Mouse (Mus musculus): Measurements from ENCODE around the gene Arpc2. TPM values are rescaled to one million over a fixed set of nuclear protein-coding genes. Genes with fewer than 3 reads are reported as not detected.
A peak's percentile ranks its signal among the peaks of the same experiment; 100 is the strongest.

The Arpc2 gene
- total RNA-seq (2021) = 100 to 1,000 TPM; 404 to 421 TPM

DNA sequence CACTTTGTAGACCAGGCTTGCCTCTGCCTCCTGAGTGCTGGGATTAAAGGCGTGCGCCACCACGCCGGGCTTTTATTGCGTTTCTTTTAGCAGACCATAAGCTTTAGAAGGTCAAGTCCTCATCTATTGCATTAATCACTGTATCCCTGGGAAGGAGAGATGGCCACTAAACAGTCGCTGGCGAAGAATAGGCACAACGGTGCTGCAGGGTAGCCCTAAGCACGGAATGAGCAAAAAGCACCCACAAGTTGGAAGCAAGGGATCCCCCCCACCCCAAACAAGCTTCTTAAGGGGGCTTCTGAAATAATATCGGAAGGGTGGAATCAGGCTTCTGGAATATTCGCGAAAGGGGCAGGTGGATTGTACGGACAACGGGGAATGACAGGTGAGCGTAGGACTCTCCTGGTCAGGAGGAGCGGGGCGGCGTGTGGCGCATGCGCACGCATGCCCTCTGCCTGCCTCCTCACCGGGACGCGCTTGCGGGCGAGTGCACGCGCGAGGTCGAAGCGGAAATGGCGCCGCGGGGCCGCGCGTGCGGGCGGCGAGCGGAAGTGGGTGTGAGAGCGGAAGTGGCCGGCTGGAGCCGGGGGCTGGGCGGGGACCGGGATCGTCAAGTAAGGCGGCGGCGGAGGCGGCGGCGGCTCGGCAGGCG is at the start of gene Arpc2:
Arpc2 (plus strand) TSS at position 147 of the 652 bp plus-strand sequence.
- peak; percentile 87 to 92 for DNase-seq (ENCODE audit: extremely low spot score in 1 of 2, low spot score in 1 of 2)

DNA sequence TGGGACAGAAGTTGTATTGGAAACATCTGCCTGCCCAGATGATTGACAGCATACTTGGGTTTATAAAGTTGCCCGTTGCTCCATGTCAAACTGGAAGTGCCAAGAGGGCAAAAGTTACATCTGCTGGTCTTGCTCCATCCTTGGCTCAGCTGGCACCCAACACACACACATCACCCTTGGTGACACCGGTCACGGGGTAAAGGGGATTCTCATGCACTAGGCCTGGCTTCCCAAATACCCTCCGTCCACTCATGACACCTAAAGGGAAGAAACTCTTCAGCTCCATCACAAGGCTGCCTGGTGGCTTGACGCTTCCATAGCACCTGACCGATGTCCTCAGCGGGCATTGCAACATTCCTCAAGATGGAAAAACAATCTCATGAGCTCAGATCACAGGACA is 45.4 kb upstream of the Arpc2 start:
- no peak for DNase-seq (ENCODE audit: extremely low spot score in 1 of 2, low spot score in 1 of 2)

DNA sequence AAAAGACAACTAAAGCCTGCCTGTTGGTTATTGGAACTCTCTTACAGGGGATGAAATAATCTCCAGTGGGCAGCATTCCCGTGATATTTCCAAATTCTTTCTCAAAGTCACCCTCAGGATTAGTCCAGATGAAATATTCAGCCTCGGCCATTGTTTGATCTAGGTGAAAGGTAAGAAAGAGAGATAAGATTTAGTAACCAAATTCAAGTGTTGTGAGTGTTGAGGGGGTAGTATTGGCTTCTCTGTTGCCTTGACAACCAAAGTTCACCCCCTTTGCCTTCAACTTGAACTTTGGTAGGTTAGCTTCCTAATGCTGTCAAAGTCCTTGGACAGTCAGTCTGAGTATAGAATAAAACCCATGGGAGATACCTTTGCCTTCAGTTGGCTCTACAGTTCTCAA is 43.2 kb upstream of the Arpc2 start:
- DNase-seq (ENCODE audit: extremely low spot score in 1 of 2, low spot score in 1 of 2) = no peak

DNA sequence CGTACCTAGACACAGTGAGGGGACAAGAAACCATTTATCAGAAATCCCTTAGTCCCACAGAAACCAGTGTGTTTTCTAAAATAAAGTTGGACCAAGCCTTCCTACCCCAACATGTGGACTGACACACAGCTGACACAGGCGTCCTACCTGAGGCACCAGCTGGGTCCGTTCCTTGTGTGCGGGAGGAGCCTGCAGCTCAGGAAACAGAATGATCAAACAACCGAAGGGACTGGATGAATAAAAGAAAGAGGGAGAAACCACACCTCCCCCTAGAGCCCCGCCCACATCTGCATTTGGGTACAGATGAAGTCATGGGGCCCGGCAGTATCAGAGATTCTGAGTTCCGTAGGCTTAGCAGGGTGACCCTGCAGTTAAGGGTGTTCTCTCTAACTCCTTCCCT is 41.4 kb upstream of the Arpc2 start, which contains the start of gene Cxcr1:
Cxcr1 (minus strand) TSS at position 187 of the 400 bp plus-strand sequence.
- no peak for DNase-seq (ENCODE audit: extremely low spot score in 1 of 2, low spot score in 1 of 2)

DNA sequence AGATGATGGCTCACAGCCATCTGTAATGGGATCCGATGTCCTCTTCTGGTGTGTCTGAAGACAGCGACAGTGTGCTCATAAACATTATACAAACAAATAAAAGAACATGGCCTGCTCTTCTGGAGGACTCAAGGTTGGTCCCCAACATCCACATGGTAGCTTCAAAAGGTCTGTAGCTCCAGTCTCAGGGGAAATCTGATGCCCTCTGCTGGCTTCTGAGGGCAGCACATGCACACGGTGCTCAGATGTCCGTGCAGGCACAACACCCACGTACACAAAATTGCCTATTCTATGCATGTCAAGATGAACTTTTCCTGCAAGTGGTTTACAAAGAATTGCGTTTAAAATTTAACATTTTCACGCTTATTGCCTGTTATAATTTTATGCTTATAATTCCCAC is 39.9 kb upstream of the Arpc2 start:
- DNase-seq (ENCODE audit: extremely low spot score in 1 of 2, low spot score in 1 of 2) = no peak

DNA sequence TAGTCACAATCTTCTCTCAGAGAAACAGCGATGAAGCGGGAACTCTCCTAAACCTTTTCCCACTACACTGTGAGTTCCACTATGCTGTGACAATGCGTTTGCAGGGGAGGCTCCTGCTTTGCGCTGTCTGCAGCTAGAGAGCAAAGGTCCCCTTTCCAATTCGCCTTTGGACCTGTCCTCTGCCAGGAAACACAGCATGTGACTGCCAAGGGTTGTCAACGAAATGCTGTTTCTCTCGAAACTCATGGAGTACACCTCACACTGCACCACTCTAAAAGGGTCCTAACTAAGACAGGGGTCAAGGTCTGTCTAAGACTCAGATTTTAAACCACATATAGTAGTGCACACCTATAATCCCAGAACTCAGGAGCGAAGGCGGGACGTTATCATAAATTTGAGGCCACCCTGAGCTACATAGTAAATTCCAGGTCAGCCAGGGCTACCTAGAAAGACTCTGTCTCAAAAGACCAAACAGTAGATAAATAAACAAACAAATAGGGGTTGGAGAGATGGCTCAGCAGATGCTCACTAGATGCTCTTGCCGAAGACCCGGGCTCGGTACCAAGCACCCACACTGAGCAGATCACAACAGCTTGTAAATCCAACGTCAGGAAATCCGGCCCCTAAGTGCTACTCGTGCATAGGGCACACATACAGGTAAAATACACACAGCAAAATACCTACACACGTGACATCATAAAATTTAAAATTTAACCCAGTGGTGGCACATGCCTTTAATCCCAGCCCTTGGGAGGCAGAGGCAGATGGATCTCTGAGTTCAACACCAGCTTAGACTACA is 39.1 kb upstream of the Arpc2 start:
- no peak for DNase-seq (ENCODE audit: extremely low spot score in 1 of 2, low spot score in 1 of 2)

DNA sequence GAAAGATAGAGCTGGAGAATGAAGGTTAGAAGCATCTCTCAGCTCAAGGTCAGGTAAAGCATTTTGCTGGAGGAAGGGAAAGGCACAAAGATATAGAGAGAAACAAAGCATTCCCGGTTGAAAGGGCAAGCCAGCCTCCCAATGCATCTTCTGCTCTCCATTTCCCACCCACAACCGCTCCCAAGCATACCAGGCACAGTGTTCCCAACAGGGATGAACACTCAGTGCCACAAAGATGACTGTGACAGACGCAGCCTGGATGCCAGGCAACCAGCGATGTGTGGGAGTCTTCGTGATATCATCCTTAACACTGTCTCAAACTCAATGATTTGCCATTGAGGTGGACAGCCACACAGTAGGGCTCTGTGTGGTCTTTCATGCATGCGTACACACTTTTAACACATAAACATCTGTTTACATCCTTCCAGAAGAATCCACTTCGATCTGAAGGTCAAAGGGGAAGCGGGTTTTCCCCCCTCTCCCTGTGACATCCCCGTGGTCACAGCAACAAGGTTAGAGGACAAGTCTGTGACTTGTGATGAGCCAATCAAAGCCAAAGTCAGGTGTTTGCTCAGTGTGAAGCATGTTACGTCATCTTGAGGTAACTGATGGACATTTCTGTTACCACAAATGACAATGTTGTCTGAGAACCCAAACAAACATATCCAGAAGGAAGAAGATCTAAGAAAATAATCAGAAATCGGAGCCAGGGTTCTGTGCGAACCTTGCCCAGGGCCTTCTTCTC is 38.0 kb upstream of the Arpc2 start:
- peak; percentile 35 to 40 for DNase-seq (ENCODE audit: extremely low spot score in 1 of 2, low spot score in 1 of 2)

DNA sequence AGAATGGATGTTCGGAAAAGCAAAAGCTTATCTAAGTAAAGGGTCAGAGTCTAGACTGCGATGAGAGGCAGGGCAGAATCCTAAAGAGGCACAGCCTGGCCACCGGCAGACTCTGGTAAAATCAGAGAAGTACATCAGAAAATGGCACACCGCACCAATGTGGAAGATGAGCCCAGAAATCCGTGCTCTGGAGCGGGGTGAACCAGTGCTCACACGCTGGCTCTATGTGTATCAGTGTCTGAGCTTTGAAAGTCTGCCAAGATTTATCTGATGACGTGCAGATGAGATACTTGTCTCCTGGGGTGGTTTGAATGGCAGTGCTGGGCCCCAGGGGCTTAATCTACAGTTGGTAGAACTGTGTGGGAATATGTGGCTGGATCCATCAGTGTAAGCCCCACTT is 36.8 kb upstream of the Arpc2 start:
- DNase-seq (ENCODE audit: extremely low spot score in 1 of 2, low spot score in 1 of 2) = no peak

DNA sequence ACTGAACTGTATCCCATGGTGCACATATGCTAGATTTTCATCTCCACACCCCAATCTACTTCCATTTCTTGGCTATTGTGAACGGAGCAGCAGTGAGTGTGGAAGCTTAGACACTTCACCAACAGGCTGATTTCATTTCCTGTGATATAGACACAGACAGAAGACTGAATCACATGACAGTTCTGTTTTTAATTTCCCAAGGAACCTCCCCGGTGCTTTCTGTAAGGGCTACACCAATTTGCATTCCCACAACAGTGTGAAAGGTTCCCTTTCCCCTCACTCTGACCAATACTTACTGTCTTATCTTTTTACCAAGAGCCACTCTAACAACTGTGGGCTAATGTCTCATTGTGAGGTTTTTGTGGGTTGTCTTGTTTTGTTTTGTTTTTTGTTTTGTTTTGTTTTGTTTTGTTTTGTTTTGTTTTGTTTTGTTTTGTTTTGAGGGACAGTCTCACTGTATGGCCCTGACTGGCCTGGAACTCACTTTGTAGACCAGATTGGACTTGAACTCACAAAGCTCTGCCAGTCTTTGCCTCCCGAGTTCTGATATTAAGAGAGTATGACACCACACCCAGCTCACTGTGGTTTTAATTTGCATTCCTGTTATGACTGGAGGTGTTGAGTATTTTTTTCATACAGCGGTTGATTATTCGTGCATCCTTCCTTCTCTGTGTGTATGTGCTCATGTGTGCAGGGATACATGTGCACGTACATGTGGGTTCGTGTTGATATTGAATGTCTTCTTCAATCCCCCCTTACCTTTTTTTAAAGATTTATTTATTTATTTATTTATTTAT is 34.6 kb upstream of the Arpc2 start:
- DNase-seq (ENCODE audit: extremely low spot score in 1 of 2, low spot score in 1 of 2) = no peak

DNA sequence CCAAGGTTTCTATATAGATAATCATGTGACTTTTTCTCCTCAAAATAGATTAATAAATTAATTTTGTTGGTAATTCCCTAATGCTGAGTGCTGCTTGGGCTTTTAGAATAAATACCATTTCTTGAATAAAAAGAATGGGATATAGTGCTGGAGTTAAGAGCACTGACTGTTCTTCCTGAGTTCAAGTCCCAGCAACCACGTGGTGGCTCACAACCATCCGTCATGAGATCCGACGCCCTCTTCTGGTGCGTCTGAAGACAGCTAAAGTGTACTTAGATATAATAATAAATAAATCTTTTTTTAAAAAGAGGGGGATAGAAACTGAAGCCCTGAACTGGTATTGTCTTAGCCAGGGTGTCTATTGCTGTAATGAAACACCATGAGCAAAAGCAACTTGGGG is 32.4 kb upstream of the Arpc2 start:
- no peak for DNase-seq (ENCODE audit: extremely low spot score in 1 of 2, low spot score in 1 of 2)

DNA sequence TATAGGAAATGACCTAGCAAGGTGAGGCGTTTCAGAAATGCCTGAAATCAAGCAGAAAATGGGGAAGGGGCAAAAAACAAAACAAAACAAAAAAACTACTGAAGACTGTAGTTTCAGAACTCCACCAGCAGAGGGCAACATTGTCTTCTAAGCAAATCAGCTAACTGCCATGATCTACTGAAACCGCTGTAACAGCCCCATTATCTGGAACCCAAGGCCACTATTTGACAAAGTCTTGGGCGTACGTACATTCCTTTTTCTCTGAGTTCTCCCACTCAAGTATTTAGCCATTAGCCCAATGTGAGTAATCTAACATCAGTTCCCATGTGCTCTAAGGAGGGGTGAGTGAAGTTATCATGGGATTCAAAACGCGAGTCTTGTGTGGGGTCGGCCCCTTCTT is 30.0 kb upstream of the Arpc2 start:
- no peak for DNase-seq (ENCODE audit: extremely low spot score in 1 of 2, low spot score in 1 of 2)

DNA sequence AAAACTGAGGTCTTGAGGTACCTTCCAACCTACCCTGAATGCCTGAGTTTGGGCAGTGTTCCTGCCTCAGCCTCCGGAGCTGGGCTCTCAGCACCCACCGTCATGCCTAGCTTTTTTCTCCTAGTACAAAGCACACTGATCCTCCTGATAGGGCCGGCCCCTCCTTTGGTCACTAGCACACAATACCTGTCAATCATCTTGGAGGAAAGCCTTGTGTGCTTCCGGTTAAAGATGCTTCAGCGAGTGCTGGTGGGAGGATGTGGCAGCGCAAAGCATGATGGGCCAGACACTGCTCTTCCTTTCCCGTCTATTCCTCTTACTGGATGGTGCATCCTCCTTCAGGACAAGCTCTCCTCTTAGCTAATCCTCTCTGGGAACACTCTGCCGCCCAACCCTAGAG is 29.2 kb upstream of the Arpc2 start:
- DNase-seq (ENCODE audit: extremely low spot score in 1 of 2, low spot score in 1 of 2) = no peak

DNA sequence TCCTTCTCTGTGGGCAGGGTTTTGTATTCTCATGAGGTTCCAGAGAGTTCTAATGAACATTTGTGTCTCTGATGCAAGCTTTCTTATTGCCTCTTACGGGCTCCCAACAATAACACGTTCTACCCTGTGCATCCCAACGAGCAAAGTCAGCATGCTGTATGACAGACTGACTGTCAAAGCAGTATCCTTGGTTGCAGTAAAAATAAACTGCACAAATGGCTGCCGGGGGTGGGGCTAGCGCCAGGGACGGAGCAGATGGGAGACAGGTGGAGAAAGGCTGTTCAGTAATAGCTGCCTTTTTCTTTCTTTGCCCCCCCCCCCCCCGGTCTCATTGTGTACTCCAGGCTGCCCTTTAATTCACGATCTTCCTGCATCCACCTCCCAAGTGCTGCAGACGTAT is 28.0 kb upstream of the Arpc2 start:
- DNase-seq (ENCODE audit: extremely low spot score in 1 of 2, low spot score in 1 of 2) = peak in 1 of 2 experiments; percentile 60

DNA sequence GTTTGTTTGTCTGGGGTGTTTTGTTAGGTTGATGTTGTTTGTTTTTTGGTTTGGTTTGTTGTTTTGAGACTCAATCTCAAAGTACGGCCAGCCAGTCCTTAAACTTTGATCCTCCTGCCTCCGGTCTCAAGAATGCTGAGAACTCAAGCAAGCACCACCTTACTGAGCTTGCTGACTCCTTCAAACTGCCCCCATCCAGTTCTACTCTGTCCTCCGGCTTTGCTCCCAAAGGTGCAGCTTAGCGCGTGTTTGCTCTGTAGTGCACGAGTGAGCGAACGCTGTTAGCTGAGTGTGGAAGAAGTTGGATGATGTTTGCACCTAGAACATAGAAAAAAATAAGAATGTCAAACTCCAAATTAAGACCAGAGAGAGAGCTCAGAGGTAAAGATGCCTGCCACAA is 26.9 kb upstream of the Arpc2 start:
- no peak for DNase-seq (ENCODE audit: extremely low spot score in 1 of 2, low spot score in 1 of 2)

DNA sequence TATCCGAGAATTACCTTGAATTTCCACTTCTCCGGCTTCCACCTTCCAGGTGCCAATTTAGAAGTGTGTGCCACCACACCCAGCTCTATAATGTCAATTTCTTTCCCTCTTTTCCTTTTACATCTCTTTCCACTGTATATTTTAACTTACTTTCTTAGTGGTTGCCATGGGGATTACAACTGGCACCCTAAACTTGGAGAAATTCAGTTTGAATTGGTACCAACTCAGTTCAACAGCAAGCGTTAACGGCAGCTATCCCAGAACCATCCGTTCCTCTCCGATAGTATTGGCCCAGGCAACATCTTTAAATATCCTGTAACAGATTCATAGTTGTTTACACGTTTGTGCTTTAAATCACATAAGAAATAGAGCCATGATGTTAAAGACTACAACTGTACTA is 16.0 kb upstream of the Arpc2 start:
- DNase-seq (ENCODE audit: extremely low spot score in 1 of 2, low spot score in 1 of 2) = no peak

DNA sequence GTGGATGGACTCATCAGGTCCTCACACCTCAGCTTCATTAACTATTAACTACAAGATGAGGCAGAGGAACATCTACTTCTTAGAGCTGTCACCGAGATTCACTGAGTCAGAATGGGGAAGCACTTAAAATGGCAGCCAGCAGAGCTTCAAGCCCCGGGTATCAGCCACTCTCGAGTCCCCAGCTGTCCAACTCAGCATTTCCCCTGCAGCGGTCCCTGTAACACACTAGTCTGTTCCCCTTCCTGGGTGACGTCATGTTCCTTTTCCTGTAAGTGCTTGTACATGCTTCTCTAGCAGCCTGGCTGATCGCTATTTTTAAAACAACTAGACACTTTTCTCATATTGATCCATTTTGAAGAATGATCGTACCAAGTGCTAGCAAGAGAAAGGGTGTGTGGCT is 8.6 kb upstream of the Arpc2 start:
- no peak for DNase-seq (ENCODE audit: extremely low spot score in 1 of 2, low spot score in 1 of 2)

DNA sequence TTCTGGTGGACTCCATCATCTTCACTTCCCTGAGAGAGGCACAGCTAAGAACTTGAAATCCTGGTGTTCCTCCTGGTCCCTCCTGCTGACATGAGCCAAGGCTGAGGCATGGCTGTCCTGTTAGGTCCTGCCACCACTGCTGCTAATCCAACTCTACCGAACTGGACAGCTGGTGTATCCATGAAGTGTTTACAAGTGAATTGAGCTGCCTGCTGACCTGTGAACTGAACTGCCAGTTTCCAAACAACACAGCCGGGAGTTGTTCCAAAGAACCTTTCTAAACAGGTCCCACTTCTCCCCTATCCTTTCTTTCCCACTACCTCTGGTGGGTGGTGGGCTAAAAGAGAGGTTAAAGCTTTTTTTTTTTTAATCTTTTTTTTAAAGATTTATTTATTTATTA is 5.9 kb upstream of the Arpc2 start:
- no peak for DNase-seq (ENCODE audit: extremely low spot score in 1 of 2, low spot score in 1 of 2)

DNA sequence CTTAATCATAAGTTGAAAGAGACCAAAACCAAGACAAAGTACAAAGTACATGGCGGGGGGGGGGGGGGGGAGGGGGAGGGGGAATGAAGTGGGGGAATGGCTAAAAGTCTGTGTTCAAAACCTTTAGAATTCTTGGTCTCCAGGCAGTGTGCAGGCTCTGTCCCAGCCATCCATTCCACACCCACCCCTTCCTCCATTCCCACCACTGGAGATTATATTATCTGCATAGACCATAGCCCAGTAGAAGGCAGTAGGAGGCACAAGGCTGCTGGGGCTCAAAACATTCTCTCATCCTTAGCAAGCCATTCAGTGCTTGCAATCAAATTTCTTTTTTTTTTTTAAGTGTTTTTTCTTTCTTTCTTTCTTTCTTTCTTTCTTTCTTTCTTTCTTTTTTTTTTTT is 4.9 kb upstream of the Arpc2 start:
- no peak for DNase-seq (ENCODE audit: extremely low spot score in 1 of 2, low spot score in 1 of 2)

DNA sequence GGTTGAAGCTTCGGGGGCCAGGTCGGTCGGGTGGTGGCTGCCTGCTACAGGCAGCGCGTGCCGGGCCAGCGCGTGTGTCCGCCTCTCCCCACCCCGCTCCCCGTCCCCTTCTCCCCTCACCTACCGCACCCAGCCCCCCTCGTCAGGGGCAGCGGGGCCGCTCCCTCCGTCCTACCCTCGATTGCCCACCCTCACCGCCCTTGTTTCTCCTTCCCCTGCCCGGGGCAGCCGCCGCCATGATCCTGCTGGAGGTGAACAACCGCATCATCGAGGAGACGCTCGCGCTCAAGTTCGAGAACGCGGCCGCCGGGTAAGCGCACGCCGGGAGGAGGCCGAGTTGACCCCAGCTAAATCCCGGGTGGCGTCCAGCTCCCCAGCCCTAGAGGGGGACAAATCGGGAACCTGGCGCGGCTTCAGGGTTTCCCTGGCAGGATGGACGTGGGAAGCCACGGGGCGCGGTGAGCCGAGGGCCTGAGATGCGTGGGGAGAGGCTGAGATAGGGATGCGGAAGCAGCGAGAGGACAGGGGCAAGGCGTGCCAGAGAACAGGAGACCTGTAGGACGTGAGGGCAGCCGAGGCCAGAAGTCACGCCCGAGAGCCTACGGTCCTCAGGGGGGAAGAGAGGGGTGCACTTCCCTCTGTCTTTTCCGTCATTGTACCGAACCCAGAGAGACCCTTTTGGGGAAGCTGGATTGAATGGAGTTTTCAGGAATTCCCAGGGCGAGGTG is 870 bp downstream of the Arpc2 start:
- peak; percentile 19 to 34 for DNase-seq (ENCODE audit: extremely low spot score in 1 of 2, low spot score in 1 of 2)

DNA sequence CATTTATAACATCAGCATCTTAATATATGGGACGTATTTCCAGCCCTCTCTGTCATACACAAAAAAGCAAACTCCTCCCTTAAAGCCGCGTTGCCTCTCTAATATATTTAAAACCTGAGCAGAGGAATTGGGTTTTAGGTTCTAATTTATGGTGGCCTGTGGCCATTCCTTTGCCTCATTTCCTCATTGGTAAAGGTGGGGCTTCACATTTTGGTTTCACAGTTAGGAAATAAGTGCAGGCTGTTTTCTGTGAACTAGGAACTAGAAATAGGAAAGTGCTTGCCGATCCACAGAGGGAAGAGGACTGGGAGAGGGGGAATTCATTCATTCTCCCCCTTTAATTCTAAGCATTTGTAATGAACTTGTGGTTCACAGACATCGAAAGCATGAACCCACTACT is 1.8 kb downstream of the Arpc2 start:
- DNase-seq (ENCODE audit: extremely low spot score in 1 of 2, low spot score in 1 of 2) = no peak

All from layer of hippocampus, postnatal 25 days (tissue).